Mouse (Mus musculus) ES-E14 (cell line): Measurements from ENCODE around the gene Dgkb.

Experiments
- CHD2 ChIP-seq: IDR thresholded peaks from 2 replicates; pipeline ENCODE4 v1.6.1; 2014; ENCODE audit warnings: mild to moderate bottlenecking, low read depth, low read length, inconsistent platforms
- HCFC1 ChIP-seq: IDR thresholded peaks from 2 replicates; pipeline ENCODE4 v1.6.1; 2012; ENCODE audit warnings: low read length, inconsistent platforms, borderline replicate concordance; ENCODE audit not compliant: insufficient read depth
- MAFK ChIP-seq: IDR thresholded peaks from 2 replicates; pipeline ENCODE4 v1.6.1; 2014; ENCODE audit warnings: mild to moderate bottlenecking, low read depth, low read length, inconsistent platforms; ENCODE audit not compliant: insufficient read depth
- ZC3H11A ChIP-seq: IDR thresholded peaks from 2 replicates; pipeline ENCODE4 v1.6.1; 2012; ENCODE audit warnings: low read depth, mild to moderate bottlenecking, inconsistent platforms, low read length, borderline replicate concordance
- ZNF384 ChIP-seq: IDR thresholded peaks from 2 replicates; pipeline ENCODE4 v1.6.1; 2012; ENCODE audit warnings: low read depth, low read length, inconsistent platforms

GRCm38 (mm10) chr12:37888591-37888990, 71.1 kb downstream of the Dgkb start:
- no peak for TF ChIP-seq CHD2
- TF ChIP-seq ZC3H11A: no peak
- TF ChIP-seq ZNF384: no peak
- no peak for TF ChIP-seq HCFC1
- no peak for TF ChIP-seq MAFK
